Mouse (Mus musculus) testis, adult 2 months (tissue): Measurements from ENCODE around the gene Ramp3. TPM values are rescaled to one million over a fixed set of nuclear protein-coding genes. Genes with fewer than 3 reads are reported as not detected.

Experiments used
- H3K27ac ChIP-seq: fragments of 200-500 bp; 2 replicates; pipeline ENCODE4 v1.5.1; 2012; ENCODE audit warnings: low read depth, low read length; ENCODE audit not compliant: control insufficient read depth, insufficient read depth
- H3K27me3 ChIP-seq: fragments of 200-500 bp; 2 replicates; pipeline ENCODE4 v1.6.1; 2012; ENCODE audit warnings: mild to moderate bottlenecking, low read length, moderate library complexity; ENCODE audit not compliant: control insufficient read depth, insufficient read depth
- H3K36me3 ChIP-seq: fragments of 200-500 bp; 2 replicates; pipeline ENCODE4 v1.6.1; 2012; ENCODE audit warnings: mild to moderate bottlenecking, low read length; ENCODE audit not compliant: control insufficient read depth, insufficient read depth
- H3K4me1 ChIP-seq: fragments of 200-500 bp; 2 replicates; pipeline ENCODE4 v1.6.1; 2012; ENCODE audit warnings: low read length; ENCODE audit not compliant: control insufficient read depth, insufficient read depth
- H3K4me3 ChIP-seq: fragments of 200-500 bp; 2 replicates; pipeline ENCODE4 v1.5.1; 2012; ENCODE audit warnings: low read depth, mild to moderate bottlenecking, low read length, moderate library complexity, mixed read lengths; ENCODE audit not compliant: control insufficient read depth
- CTCF ChIP-seq: fragments of 200-500 bp; IDR thresholded peaks from 2 replicates; pipeline ENCODE4 v1.5.1; 2012; ENCODE audit warnings: low read depth, mild to moderate bottlenecking, inconsistent platforms, low read length, moderate library complexity; ENCODE audit not compliant: control insufficient read depth, insufficient read depth, insufficient replicate concordance
- POLR2A ChIP-seq: fragments of 200-500 bp; IDR thresholded peaks from 2 replicates; pipeline ENCODE4 v1.6.1; 2012; ENCODE audit warnings: low read depth, mild to moderate bottlenecking, inconsistent platforms, low read length, moderate library complexity; ENCODE audit not compliant: control insufficient read depth
- polyA plus RNA-seq: library from polyadenylated mRNA; depleted of rRNA; stranded (reverse); fragments of >200 nt; gene quantifications from 2 replicates; pipeline ENCODE4 v1.2.3, GENCODE M21; 2012

Ramp3 gene
- polyA plus RNA-seq, 1 experiment = 11.2 TPM

DNA sequence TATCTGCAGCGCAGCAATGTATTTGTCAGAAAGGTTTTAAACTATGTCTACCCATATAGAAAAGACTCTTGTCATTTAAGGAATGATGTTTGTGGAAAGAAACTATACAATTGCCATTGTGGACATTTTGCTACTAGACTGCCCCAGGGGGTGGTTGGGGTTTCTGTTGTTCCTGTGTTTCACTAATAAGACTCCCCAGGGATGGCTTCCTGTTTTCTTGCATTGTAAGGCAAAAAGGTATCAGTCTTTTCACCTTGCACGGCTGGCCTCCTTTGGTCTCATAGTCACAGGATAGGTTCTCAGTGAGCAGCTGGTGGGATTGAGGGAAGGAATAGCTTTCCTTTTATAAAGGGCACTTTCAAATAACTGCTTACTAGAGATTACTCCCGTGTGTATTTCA lies 26.4 kb downstream of the Ramp3 start:
- Histone ChIP-seq H3K27ac (no peak overlapping the region), H3K4me3 (no peak overlapping the region), H3K4me1 (peaks cover 5% of the 10 kb centered on the region), H3K27me3 (no peaks in the 10 kb centered on the region), H3K36me3 (no peaks in the 10 kb centered on the region)
- TF ChIP-seq POLR2A = no peak
- TF ChIP-seq CTCF = no peak

DNA sequence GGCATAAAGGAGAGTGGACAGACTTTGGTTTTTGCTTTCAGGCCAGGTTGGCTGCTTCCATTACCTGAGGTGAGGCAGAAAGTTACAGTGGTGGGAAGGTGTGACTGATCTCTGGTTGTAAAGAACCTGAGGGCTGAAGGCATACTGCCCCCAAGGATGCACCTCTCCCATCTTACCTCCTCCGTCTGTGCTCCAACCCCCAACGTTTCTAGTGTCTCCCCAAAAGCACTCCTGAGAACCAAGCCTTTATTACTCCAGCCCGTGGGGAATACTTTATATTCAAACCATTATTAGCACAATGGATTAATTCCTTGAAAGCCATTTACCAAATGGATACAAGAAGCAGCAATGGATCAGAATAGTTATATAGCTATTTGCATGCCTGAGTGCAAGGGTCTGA lies 30.6 kb downstream of the Ramp3 start:
- Histone ChIP-seq H3K36me3 (no peaks in the 10 kb centered on the region), H3K27ac (no peak overlapping the region), H3K27me3 (no peaks in the 10 kb centered on the region), H3K4me3 (no peak overlapping the region), H3K4me1 (no peaks in the 10 kb centered on the region)
- TF ChIP-seq POLR2A (no peak), CTCF (no peak)

DNA sequence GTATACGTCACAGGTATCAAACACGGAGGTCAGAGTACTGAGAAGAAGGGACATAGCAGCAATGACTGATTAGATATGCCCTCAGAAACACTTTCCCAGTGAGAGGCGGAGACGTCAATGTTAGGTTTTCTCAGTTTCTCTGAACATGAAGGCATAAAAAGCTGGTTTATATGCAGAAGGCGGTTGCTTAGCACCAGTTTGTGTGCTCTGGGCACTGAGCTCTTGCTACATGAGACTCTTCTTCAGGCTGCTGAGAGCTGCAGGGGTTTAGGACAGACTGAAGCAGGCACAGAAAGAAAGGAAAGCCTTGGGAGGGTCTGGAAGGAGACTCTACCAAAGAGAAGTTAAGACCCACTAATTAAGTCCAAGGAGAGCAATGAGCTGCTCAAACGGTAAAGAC lies 34.0 kb downstream of the Ramp3 start:
- Histone ChIP-seq H3K27ac (no peak overlapping the region), H3K4me1 (no peaks in the 10 kb centered on the region), H3K36me3 (no peaks in the 10 kb centered on the region), H3K27me3 (no peaks in the 10 kb centered on the region), H3K4me3 (no peak overlapping the region)
- no peak for TF ChIP-seq POLR2A
- TF ChIP-seq CTCF = no peak

DNA sequence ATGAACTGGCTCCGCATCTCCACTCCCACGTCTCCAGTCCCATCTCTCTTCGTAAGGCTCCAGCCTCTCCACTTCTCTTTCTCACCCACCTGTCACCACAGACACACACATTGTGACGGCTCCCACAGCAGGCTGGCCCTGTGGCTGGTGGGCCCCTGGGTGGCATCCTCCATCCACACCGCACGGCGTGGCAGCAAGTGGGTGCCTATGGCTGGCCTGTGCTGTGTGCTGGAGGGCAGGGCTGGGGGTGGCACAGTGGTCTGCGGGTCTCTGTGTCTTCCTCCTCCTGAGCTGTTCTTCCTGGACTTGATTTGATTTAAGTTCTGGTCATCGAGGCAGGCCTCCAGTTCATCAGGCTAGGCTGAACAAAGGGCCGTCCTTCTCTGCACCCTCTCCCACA lies 35.8 kb downstream of the Ramp3 start:
- no peaks in the 10 kb centered on the region for H3K36me3 ChIP-seq
- H3K27me3 ChIP-seq = no peaks in the 10 kb centered on the region
- H3K27ac ChIP-seq = no peak overlapping the region
- no peak for TF ChIP-seq POLR2A
- TF ChIP-seq CTCF = no peak
- H3K4me1 ChIP-seq = no peaks in the 10 kb centered on the region
- H3K4me3 ChIP-seq = no peak overlapping the region

DNA sequence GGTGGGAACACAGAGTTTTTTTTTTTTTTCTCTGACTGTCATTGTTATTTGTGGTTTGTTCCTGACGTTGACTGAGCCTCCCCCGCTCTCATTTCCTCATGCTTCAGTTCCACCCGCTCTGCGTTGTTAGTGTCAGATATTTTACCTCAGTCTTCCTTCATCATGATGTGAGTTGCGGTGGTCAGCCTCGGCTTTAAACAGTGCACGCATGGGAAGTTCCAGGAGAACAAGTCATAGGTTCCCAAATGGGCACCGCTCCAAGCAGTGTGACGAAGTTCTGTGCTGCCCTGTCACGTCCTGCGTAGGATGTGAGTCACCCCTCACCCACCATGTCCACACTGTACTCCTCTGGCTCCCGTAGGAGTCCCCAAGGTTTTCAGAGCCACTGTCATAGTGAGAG lies 36.9 kb downstream of the Ramp3 start:
- H3K4me3 ChIP-seq = no peak overlapping the region
- H3K36me3 ChIP-seq = no peaks in the 10 kb centered on the region
- H3K27me3 ChIP-seq = no peaks in the 10 kb centered on the region
- no peak overlapping the region for H3K27ac ChIP-seq
- H3K4me1 ChIP-seq = no peaks in the 10 kb centered on the region
- no peak for TF ChIP-seq POLR2A

DNA sequence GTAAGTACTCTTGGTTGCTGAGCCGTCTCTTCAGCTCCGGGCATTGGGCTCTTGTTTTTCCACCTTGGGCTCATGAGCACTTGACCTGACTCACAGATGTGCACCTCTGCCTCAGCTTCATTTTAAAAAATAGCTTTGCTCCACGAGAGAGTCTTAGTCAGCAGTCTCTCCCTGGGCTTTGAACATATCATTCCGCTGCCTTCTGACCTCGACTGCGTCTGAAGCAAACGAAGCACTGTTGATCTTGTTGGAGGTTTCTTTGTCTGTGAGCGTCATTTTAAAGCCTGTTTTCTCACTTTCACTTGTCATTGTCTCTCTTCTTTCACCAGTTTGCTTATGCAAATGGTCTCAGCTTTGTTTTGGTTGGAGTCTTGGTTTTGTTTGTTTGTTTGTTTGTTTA lies 38.2 kb downstream of the Ramp3 start:
- no peaks in the 10 kb centered on the region for H3K27me3 ChIP-seq
- no peaks in the 10 kb centered on the region for H3K36me3 ChIP-seq
- TF ChIP-seq POLR2A (no peak), CTCF (no peak)
- H3K4me3 ChIP-seq = no peak overlapping the region
- H3K4me1 ChIP-seq = no peaks in the 10 kb centered on the region
- no peak overlapping the region for H3K27ac ChIP-seq

DNA sequence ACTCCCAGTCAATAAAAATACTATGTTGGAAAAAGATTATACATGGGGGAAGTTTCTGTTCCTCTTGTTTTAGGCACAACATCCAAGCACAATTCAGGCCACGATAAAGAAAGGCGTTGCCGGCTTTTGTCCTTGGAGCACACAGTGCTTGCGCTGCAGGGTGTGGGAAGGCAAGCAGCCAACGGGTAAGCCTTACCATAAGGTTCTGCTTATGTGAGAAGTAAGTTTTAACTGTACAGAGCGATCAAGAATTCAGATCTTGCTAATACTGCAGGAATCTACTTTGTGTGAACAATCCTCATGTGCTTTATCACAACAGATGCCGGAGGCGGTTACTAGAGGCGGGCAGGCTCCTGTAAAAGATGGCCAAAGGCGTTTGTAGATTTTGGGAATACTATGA lies 39.4 kb downstream of the Ramp3 start:
- H3K27me3 ChIP-seq = no peaks in the 10 kb centered on the region
- no peak overlapping the region for H3K27ac ChIP-seq
- TF ChIP-seq POLR2A = no peak
- no peak for TF ChIP-seq CTCF
- H3K4me3 ChIP-seq = no peak overlapping the region
- H3K4me1 ChIP-seq = no peaks in the 10 kb centered on the region
- no peaks in the 10 kb centered on the region for H3K36me3 ChIP-seq

DNA sequence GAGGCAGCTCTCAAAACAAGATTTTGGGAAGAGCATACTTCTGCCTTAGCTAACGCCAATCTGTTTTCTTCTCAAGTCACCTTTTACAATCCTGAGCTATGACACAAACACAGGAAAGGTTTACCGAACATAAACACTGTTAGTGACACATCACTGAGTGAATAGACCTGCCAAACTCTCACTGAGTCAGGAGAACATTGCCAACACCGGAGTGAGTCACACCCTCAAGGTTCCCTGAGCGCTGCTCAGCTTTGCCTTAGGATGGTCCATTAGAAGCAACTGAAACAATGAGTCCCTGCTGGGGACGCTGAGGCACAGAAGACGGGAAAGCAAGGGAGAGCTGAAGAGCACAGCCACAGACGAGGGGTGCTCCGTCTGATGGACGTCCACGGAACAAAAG lies 40.0 kb downstream of the Ramp3 start:
- no peak for TF ChIP-seq POLR2A
- no peaks in the 10 kb centered on the region for H3K36me3 ChIP-seq
- H3K27ac ChIP-seq = no peak overlapping the region
- no peaks in the 10 kb centered on the region for H3K4me1 ChIP-seq
- H3K4me3 ChIP-seq = no peak overlapping the region
- H3K27me3 ChIP-seq = no peaks in the 10 kb centered on the region
